Mouse (Mus musculus) adipocyte (in vitro differentiated cells): ENCODE measurements around the gene Uso1.

Experiments used
- DNase-seq: peaks from one replicate; pipeline ENCODE4 v3.0.0-alpha.2; 2016; ENCODE audit warnings: low spot score

Gene Uso1

DNA sequence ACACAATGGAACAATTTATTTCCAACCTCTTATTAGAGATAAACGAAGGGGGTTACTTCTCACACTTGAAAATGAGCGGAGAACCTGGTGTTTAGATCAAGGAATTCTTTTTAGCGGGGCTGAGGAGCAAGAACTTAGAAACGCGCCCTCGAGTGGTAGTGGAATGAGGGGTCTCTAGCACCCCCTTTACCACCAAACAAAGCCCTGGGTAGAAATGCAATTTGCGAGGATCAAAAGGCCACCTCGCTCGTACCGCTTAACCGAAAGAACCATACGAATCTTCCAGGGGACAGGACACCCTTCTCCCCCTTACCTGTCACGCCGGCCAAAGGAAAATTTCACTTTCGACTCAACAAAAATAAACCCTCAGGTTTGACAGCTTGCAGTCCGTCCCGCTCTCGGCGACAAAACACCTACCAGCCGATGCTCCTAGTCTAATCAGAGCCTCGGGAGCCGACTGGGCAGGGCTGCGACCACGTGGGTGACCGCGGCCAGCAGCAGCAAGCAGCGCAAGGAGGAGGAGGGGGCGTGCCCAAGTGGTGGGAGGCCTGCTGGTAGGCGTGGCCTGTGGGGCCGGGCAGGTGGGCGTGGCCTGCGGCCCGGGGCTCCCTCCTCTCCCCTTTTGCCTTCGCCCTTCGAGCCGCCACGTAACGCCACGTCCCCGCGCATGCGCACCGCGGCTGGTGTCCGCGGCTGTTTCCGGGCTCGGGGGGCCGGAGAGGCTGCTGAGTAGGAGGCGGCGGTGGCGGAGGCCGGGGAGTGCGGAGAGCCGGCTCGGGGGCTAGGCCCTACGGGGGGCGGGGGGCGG, at the start of gene Uso1:
Gene Uso1 (plus strand): TSS at position 700 of the 808 bp plus-strand sequence.
- peak; percentile 100 for DNase-seq

DNA sequence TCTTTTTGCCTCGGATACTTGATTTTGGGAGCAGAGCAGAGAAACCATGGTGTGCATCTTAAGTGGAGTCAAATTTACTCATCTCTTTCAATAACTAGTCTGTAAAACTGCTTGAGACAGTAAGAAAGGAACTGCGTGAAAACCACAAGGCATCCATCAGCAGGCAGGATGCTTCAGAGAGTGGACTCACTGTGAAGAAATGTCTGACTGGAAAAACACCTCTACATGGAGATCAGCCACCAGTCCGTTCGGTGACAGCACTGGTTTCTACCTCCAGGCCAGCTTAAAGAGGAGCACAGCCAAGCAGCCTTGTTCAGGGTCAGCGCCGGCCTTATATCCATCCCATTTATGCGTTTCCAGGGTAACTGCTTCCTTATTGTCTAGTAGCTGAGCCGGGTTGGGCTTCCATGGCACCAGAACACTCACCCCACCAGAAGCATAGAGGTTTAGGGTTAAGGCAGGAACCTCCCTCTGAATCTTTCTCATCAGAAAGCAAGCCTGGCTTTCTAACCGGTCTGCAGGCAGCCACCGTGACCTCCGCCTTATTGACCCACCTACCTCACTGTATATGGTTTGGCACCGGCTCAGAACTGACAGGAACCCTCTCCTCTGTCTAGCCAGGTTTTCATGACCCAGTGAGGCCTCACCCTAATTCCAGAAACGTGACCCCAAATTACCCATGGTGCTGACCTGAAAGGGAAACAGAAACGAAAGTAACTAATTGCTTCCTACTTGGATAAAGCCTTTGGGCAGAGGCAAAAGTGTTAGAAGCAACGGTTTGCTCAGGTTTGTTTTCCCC, 44.3 kb upstream of the Uso1 start:
- DNase-seq, result peak; percentile 36

DNA sequence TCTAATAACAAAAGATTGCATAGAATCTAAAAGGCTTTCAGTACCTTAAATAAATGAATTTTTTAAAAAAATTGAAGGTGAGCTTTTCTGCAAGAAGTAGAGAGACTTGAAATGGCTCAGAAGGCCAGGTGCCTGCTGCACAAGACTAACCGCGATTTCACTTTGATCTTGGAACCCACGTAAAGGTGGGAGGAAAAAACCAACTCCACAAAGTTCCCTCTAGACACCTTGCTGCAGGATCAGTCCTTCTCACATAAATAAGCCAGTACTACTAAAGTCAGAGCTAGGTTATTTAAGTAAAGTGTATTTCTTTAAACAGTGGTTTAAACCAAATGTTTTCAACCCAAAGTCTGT, 43.7 kb upstream of the Uso1 start:
- DNase-seq, result no peak

GRCm38 (mm10) chr5:92096786-92097185, 41.0 kb upstream of the Uso1 start:
- peak; percentile 42 for DNase-seq

DNA sequence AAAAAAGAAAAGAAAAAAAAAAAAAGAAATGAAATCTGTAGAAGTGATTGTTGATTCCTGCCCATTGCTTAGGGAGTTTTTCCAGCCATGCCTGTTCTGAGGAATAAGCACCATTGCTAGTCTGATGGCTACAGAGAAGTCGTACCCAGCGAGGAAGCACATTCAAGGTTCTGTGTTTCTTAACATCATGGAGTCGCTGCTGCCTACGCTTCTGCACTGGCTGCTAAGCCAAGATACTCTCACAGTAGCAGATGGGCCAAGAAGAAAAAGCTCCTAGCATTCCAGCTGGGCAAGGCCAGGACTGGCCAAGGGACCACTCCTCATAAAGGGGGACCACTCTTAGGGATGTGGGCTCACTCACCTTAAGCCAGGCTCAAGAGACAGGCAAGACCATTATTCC, 40.0 kb upstream of the Uso1 start:
- no peak for DNase-seq

DNA sequence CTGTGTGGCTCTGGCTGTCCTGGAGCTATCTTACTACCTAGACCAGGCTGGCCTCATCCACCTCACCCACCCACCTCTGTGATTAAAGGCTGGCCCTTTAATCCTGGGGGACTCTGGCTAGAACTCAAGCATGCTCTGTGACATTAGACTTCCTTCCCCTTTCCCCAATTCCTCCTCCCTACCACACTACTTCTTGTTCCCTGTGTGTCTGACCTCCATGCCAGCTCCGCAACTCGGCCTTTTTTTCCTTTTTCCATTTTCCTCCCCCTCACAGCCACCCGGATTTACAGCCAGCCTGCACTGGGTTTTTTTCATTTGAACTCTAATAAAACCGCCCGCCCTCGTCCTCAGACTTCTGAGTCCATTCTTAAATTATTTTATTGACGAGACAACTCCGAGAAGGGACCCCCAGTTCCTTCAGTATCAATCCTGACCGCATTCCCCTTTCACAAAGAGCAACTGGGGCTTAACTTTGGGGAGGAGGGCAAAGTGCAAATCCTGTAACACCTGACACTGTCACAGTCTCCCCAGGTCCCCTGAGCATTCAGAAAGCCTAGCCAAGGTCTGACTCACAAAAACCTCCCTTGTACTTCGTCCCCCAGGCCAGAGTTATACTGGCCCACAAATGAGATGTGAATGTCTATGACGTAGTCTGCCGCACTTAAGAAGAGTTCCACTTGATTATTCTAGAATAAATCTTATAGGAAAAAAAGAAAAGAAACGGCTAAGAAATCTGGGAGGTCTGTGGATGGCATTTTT, 39.2 kb upstream of the Uso1 start:
- peak; percentile 58 for DNase-seq

DNA sequence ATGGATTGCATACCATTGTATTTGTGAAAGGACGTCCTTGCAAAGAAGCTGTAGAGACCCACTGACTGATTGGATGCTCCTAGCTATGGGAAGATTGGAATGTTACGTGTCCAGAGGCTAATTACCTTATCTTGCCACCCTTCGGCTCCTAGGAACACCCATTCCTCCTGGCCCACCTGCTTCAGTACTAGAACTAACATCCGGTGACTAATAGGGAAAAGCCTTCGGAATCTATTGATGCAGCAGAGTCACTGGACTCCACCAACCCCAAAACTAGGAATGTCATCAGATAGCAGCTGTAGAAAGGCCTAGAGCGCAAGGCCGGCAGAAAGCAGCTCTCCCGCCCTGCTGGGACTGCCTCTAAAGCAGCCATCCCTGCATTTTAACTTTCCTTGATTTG, 36.1 kb upstream of the Uso1 start:
- no peak for DNase-seq

DNA sequence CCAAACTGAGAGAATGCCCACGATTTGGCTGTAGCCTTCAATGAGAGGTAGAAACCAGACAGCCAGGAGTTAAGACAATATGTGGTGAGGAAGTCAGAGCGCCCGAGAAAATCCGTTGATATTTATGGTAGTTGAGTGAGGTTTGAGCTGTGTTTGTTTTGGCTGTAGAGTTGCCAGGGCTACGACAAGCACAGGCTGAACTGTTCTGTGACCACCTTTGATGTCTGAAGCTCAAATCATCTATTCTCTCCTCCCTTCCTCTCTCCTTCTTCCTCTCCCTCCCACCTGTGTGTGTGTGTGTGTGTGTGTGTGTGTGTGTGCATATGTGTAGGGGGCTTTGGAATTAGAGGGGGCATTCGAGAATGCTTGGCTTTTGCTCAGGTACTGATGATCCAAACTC, 34.7 kb upstream of the Uso1 start:
- no peak for DNase-seq

DNA sequence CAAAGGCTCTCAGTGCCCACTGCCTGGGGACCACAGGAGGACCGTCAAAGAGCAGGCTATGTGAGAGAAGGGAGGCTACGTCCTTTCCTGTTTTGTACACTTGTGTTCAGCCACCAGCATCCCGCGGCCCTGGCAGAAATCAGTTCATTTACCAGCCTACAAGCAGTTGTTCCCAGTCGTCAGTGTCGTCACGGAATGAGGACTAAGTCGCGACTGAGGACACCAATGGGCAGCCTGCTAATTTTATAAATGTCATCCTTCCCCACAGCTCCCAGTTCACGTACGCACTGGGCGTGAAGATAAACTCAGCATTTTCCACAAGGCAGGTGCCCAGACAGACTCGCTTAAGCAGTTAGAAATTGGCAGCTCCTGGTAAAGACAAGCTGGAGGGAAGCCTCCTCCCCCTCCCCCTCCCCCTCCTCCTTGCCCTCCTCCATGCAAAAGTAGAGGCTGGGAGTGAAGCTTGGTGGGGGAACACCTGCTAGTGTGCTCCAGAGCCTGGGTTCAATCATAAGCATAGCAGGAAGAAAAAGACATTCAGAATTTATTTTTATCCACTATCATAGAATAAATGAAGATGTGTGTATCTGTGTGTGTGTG, 33.8 kb upstream of the Uso1 start:
- no peak for DNase-seq

GRCm38 (mm10) chr5:92106327-92107125, 31.2 kb upstream of the Uso1 start:
- DNase-seq, result no peak

GRCm38 (mm10) chr5:92107282-92107681, 30.5 kb upstream of the Uso1 start:
- no peak for DNase-seq

DNA sequence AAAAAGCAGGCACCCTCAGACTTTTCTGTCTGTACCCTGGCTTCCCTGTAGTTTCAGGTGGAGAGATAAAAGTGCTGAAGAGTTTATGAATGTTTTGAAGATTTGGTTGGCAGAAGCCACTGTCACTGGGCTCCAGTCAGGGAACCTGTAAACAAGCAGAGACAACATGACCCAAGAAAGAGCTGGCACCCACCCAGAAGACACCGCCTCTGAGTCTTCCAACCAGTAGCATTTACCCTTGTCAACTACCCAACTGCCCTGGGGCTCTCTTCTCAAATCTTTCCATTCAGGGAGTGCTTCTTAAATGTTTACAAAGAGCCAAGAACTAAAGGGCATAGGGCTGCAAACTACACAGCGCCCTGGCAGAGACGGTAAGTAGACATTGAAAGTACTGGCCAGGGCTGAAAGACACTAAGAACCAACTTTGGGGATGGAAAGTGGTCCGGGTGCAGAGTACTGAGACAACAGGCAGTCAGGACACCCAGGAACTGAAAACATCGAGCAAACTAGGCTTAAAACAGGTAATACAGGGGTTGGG, 26.9 kb upstream of the Uso1 start:
- DNase-seq, result peak; percentile 91

- no peak for DNase-seq
Measured at GRCm38 (mm10) chr5:92112175-92112574, 25.6 kb upstream of the Uso1 start.

DNA sequence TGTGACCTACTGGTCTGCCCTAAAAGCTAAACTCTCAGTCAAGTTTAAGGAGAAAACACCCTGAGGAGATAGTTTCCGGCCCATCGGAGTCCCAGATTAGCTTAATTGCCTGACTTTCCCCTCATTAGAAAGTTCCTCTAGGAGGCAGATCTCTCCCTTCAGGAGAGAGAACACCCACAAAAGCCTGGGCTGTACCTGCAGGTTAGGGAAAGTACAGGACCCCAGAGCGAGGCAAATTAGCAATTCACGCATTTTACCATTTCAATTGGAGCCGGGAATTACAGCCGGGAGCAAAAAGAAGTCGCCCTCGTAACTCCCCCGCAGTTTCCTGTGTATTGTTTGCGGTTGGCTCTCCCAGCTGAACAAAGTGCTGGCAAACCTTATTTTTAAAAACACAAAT, 25.2 kb upstream of the Uso1 start:
- no peak for DNase-seq

GRCm38 (mm10) chr5:92113484-92113883, 24.3 kb upstream of the Uso1 start:
- no peak for DNase-seq

DNA sequence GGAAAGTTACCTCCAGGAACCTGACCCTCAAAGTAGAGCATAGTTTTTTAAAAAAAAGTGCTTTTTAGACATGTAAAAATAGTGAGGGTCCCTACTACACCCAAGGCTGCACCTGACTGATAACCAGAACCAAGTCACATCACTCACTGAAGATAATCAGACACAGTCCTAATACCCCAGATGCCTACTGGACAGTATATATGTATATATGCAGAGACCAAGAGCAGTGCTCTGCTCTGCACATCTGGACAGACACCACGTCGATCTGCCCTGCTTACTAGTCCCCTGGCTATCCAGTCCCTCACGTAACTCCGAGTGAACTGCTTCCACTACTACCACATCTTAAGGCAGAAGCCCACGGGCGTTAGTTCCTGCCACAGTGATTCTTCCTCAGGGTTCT, 23.5 kb upstream of the Uso1 start:
- DNase-seq, result no peak

DNA sequence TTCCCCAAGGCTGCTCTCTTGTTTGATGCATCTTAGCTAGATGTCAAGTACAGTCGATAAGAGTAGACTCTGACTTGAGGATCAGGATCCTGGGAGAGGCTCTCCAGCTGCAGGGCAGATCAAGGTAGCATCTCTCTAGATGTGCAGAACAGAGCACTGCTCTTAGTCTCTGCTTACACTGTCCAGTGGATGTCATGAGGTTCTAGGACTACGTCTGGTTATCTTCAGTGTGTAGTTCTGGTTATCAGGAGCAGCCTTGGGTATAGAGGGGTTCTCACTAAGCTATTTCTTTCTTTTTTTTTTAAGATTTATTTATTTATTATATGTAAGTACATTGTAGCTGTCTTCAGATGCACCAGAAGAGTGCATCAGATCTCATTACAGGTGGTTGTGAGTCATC, 22.8 kb upstream of the Uso1 start:
- no peak for DNase-seq

DNA sequence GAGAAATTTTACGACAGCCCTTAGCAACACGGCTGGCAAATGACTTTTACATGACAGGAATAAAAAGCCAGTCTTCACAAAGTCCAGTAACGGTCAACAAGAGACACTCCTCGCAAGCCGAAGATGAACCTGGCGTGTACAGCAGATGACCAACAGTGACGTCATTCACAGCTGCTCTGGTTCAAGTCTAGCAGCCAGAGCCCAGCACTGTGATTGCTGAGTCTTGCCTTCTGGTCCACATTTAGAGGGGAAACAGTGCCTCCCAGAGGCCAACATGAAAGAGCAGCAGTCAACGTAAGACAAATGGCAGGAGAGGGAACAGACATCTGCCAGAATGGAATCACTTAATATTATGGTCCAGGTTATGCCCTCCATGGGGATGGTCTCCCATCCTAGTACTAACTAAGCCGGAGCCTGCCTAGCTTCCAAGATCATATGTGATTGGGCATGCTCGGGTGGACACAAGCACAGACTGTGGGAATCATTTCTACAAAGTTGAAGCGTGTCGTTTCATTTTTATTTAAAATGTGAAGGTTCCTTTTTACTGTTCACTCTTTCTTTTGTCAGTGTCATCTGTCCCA, 19.8 kb upstream of the Uso1 start:
- DNase-seq, result peak; percentile 90

GRCm38 (mm10) chr5:92121636-92122035, 16.1 kb upstream of the Uso1 start:
- no peak for DNase-seq

DNA sequence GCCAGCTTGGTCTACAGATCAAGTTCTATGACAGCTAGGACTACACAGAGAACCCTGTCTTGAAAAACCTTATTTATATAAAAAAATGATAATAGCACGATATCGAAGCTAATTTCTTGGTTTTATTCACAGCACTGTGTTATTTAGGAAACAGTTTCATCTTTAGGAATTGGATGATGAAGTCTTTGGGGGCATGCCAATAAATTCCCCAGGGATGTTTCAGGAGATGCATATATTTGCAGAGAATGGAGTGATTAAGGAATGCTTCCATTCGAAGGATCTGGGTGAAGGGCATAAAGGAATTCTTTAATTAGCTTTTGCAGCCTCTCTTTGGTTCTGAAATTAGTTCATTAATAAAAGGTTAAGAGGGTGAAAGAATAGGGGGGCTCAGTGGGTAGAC, 12.3 kb upstream of the Uso1 start:
- DNase-seq, result no peak

DNA sequence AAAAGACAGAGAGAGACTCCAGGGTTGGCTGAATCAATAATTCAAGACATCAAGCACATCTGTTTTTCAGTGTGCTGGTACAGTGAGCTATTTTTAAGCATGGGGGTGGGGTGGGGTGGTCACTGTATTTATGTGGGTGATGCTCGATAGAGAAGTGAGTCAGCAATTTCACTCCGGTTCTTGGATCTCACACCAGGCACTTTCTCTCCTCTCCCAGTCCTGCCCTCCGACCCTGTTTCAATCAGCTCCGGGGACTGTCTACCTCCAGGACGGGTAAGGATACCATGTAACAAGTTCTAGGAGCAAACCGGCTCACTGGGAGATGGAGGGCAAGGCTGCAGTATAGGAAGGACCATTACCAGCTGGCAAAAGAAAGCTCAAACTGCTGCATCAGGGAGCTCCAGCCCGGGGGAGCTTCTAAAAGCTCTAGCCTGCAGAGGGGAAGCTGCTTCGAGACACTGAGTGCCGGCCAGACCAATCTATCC, 10.6 kb upstream of the Uso1 start:
- peak; percentile 75 for DNase-seq
